Mouse (Mus musculus): ENCODE measurements around the gene Olfr1252.

The Olfr1252 gene

GRCm38 (mm10) chr2:89724912-89725311 is at the start of gene Olfr1252:
TSS of gene Olfr1252 (minus strand) at chr2:89725012.
- DNase-seq (ENCODE audit: low read depth, low spot score), result no peak

GRCm38 (mm10) chr2:89756990-89757389 is 32.2 kb upstream of the Olfr1252 start, which contains the start of gene Olfr1253:
TSS of gene Olfr1253 (minus strand) at chr2:89757090.
- DNase-seq (ENCODE audit: low read depth, low spot score), result no peak

DNA sequence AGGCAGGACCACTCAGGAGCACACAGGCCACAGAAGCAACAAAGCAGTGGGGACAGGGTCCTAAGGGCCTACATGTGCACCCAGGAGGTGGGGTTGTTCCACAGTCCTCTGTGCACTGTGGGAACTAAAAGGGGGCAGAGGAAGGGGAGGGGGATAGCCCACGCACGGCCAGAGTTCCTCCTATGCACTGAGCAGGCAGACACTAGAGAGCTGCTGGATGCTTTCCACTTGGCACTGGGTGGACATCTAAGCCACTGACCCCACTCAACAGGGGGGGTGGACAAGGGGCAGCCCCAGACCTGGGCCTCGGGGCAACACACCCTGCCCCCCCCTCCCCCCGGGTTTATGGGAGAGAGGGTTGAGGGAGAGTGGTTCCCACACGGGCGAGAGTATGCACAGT is 32.8 kb downstream of the Olfr1252 start:
- no peak for DNase-seq (ENCODE audit: low read depth, low spot score)

DNA sequence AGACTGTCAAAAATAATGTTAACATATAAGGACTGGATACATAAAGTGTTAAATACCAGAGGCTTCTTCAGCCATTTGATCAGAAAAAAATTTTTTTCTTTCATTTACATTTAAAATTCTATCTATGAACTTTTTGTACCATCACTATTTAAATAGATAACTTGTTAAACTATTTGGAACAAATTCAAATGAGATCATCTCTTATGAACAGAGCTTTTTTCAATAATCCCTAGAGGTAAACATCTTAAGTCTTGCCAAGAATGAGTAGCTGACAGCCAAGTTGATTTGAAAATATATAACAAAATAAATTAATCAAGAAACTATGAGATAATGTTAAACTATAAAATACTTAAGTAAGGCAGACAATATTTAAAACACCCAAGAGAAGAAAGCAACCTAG is 53.0 kb downstream of the Olfr1252 start, which contains the start of gene Olfr1251:
Olfr1251 (minus strand) TSS at position 101 of the 400 bp plus-strand sequence.
- DNase-seq (ENCODE audit: low read depth, low spot score), result no peak
